In genomic region chr8:46898697-46899445, GRCm38 (mm10) we compare ENCODE assay signal across 13 mouse cellular contexts.
A peak's percentile ranks its signal among the peaks of the same experiment; 100 is the strongest.
DNase-seq lines count a peak whose midpoint lies in the region; ATAC-seq lines count a peak whose summit lies in the region.
"Had no signal": no experiment of that assay in that cellular context is flagged by ENCODE, and none has a peak within 500 bp of the region (broad histone marks: within the 10 kb centered on the region; RNA-seq: fewer than 3 reads in every experiment).

No protein-coding gene starts in this region.

- H3K36me3 ChIP-seq in kidney, embryonic 15.5 days, result no peaks in the 10 kb centered on the region
- no peaks in the 10 kb centered on the region for H3K36me3 ChIP-seq in embryonic facial prominence, embryonic 15.5 days
- H3K36me3 ChIP-seq in forebrain, embryonic 15.5 days, result no peaks in the 10 kb centered on the region
- H3K36me3 ChIP-seq: embryonic facial prominence, embryonic 12.5 days; limb, embryonic 12.5 days had no signal

- 17% methylated on average over 5 of the region's 5 CpGs for WGBS in kidney, embryonic 15.5 days
- WGBS in embryonic facial prominence, embryonic 15.5 days, result 54% methylated on average over 5 of the region's 5 CpGs
- WGBS in forebrain, embryonic 15.5 days, result 53% methylated on average over 5 of the region's 5 CpGs

- DNase-seq in kidney, postnatal 25 days, result no peak
- DNase-seq in Muller cell, postnatal 12 days (ENCODE audit: inconsistent ontology term), result peak; percentile 29
- DNase-seq: cerebellum, adult 11 months; layer of hippocampus, adult 9-11 months had no signal

- no peak overlapping the region for H3K4me3 ChIP-seq in kidney, embryonic 15.5 days (replicated peaks)
- H3K4me3 ChIP-seq in embryonic facial prominence, embryonic 15.5 days (replicated peaks), result no peak overlapping the region
- H3K4me3 ChIP-seq in forebrain, embryonic 15.5 days, result no peak overlapping the region
- H3K4me3 ChIP-seq: embryonic facial prominence, embryonic 12.5 days; limb, embryonic 12.5 days had no signal

- no peak overlapping the region for H3K9ac ChIP-seq in kidney, embryonic 15.5 days
- no peak overlapping the region for H3K9ac ChIP-seq in embryonic facial prominence, embryonic 15.5 days
- no peak overlapping the region for H3K9ac ChIP-seq in forebrain, embryonic 15.5 days (replicated peaks)
- H3K9ac ChIP-seq: embryonic facial prominence, embryonic 12.5 days; limb, embryonic 12.5 days had no signal

- H3K4me2 ChIP-seq in kidney, embryonic 15.5 days, result no peak overlapping the region
- H3K4me2 ChIP-seq in embryonic facial prominence, embryonic 15.5 days (replicated peaks), result no peak overlapping the region
- H3K4me2 ChIP-seq in forebrain, embryonic 15.5 days (replicated peaks), result no peak overlapping the region
- H3K4me2 ChIP-seq: embryonic facial prominence, embryonic 12.5 days; limb, embryonic 12.5 days had no signal

- peak; percentile 77 for ATAC-seq in kidney, embryonic 15.5 days (replicated peaks; ENCODE audit: low FRiP score)
- ATAC-seq in embryonic facial prominence, embryonic 15.5 days (ENCODE audit: insufficient number of reproducible peaks, low FRiP score, low TSS enrichment, low read depth), result 0 out of 2 replicates have a peak, but pooled peaks have one; percentile 24
- peak; percentile 64 for ATAC-seq in megakaryocyte progenitor cell, adult 5-6 weeks (replicated peaks; ENCODE audit: poor library complexity)
- no peak for ATAC-seq in forebrain, embryonic 15.5 days (replicated peaks)
- no peak for ATAC-seq in activated CD4-positive, CD25-positive, alpha-beta regulatory T cell, adult 4 months
- ATAC-seq: forebrain, embryonic 14.5 days; inflammation-experienced regulatory T-cells, adult 6 months had no signal

- H3K4me1 ChIP-seq in kidney, embryonic 15.5 days, result peaks cover 8% of the 10 kb centered on the region; the same call in 1 of the 2 replicates
- H3K4me1 ChIP-seq in embryonic facial prominence, embryonic 15.5 days, result no peaks in the 10 kb centered on the region
- no peaks in the 10 kb centered on the region for H3K4me1 ChIP-seq in forebrain, embryonic 15.5 days
- H3K4me1 ChIP-seq: embryonic facial prominence, embryonic 12.5 days; limb, embryonic 12.5 days had no signal

- H3K27me3 ChIP-seq in kidney, embryonic 15.5 days, result 0 out of 2 replicates have a peak, but pooled peaks cover 5% of the 10 kb centered on the region
- no peaks in the 10 kb centered on the region for H3K27me3 ChIP-seq in embryonic facial prominence, embryonic 15.5 days
- H3K27me3 ChIP-seq in forebrain, embryonic 15.5 days, result no peaks in the 10 kb centered on the region
- H3K27me3 ChIP-seq: embryonic facial prominence, embryonic 12.5 days; limb, embryonic 12.5 days had no signal

- no peaks in the 10 kb centered on the region for H3K9me3 ChIP-seq in kidney, embryonic 15.5 days (replicated peaks)
- no peaks in the 10 kb centered on the region for H3K9me3 ChIP-seq in embryonic facial prominence, embryonic 15.5 days (replicated peaks)
- no peaks in the 10 kb centered on the region for H3K9me3 ChIP-seq in forebrain, embryonic 15.5 days
- H3K9me3 ChIP-seq: embryonic facial prominence, embryonic 12.5 days; limb, embryonic 12.5 days had no signal

- no peak overlapping the region for H3K27ac ChIP-seq in kidney, embryonic 15.5 days
- no peak overlapping the region for H3K27ac ChIP-seq in embryonic facial prominence, embryonic 15.5 days (replicated peaks)
- no peak overlapping the region for H3K27ac ChIP-seq in forebrain, embryonic 15.5 days (replicated peaks)
- H3K27ac ChIP-seq: embryonic facial prominence, embryonic 12.5 days; limb, embryonic 12.5 days had no signal

Comparison
In these comparisons a context has a peak if more than half of its experiments do, and no peak if none do; other contexts are left out.
1. ATAC-seq: peak in kidney, embryonic 15.5 days (single experiment), embryonic facial prominence, embryonic 15.5 days (single experiment) and megakaryocyte progenitor cell, adult 5-6 weeks (single experiment); none in forebrain, embryonic 15.5 days (single experiment) and activated CD4-positive, CD25-positive, alpha-beta regulatory T cell, adult 4 months (single experiment).